Mouse (Mus musculus): ENCODE results near the gene Cemip.

The Cemip gene

DNA sequence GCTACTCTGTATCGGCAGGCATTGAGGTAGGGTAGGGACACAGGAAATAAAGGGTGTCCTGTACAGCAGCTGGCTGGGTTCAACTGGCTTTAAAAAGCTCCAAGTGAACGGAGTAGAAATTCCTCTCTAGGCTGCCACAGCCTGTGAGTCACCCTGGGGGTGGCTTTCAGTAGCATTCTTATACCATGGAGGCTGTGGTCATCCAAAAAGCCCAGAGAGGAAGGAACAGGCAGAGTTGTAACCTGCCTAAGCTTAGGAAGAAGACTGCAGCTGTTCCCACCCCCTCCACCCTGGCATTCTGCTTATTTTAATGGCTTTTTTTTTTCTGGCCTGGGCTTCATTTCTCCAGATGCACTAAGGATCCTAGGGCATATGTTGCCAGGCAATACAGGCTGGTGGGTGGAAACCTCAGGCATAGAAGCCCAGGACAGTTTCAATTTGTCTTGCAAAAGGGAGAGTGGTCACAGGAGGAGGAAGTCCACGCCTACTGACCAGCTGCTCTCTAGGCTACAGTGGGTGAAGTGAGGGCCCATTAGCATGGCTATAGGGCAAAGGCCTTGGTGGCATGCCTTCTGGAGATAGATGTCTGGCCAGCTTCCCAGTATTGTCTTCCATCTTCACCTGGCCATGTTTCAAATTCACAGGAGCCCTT is 57.1 kb downstream of the Cemip start:
- no peak for DNase-seq (ENCODE audit: extremely low spot score, low read depth, low spot score)

DNA sequence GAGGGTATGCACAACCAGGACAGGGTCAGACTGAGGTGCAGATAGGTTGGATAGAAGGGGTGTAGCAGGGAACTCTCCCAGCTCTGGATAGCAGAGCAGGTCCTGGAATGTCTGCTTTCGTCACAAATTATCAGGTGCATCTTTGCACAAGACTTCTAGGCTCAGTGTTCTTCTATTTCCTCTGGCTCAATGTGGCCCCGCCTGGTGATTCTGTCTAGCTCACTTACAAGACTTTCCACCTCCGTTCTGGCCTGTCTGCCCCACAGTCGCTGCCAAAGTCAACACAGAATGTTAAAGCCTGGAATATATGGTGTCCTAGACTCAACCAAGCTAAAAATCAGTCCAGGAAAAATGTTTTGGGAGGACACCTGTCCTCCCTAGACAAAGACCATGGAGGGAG is 57.9 kb downstream of the Cemip start:
- no peak for DNase-seq (ENCODE audit: extremely low spot score, low read depth, low spot score)

DNA sequence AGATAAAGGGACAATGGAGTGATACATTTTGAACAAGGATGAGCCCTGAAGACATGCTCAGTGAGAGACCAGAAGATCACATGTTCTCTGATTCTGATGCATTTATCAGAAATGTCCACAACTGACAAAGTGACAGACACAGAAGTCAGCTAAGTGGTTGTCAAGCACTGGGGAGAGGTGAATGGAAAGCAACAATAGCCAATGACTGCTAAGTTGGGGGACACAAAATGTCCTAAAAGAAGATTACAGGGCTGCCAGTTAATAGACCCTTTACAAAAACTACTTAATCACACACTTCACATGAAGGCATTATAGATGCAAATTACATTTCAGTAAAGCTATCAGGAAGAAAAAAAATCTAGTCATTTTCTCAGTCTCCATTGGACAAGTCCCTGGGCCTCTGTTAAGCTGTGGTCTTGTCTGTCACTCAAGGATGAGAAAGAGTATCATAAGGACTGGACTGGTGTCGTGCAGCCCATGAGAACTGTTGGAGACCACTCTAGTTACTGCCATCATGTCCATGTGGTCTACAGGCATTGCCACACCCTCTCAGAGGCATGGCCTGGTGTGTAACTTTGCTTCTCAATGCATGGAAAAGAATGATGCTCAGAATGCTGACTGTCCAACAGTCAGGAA is 59.2 kb downstream of the Cemip start:
- DNase-seq (ENCODE audit: extremely low spot score, low read depth, low spot score) = no peak

DNA sequence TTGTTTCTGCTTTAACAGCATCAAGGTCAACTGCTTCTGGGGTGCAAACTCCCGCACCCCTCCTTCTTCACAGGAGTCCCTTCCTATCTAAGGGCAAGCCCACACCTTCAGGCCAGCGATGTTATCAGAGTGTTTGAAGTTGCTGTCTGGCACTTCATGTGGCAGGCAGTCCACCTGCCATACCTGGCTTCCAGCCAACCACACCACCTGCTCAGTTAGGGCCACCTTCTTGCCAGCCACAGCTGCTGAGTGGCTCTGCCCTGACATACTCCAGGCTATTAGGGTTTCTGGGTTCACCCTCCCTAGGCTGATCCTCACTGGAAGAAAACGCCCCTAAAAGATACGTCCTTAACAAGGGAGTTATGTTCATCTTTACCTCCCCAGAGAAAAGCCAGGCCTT is 60.2 kb downstream of the Cemip start:
- no peak for DNase-seq (ENCODE audit: extremely low spot score, low read depth, low spot score)

DNA sequence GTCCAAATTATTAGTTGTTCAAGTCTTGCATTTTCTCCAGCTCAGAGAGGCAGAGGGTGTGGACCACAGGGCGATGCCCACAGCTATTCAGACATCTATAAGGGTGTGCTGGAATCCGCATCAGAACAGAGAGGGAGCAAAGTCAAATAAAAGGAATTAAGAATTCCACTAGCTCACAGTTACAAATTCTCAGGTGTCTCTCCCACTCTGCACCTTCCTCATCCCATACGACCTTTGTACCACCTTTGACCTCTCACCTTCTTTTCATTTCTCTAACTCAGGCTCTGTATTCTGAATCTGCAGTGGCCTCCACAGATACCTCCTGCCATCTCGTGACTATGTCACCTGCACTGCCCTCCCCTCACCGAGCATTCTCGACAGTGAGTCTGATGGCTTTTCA is 62.8 kb downstream of the Cemip start:
- no peak for DNase-seq (ENCODE audit: extremely low spot score, low read depth, low spot score)

DNA sequence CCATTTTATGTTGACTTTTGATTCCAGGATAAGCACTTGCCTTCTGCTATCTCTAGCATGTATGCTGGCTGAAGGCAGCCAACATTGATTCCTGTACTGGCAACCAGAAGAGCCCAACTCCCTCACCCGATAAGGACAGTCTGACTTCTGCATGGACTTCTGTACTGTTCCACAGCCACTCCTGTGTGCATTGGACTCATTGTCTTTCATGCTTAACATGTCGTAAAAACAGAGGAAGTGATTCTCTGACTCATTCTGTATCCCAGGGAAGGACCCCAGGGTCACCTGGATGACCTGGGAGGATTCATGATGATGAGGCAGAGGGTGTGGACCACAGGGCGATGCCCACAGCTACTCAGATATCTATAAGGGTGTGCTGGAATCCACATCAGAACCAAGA is 63.8 kb downstream of the Cemip start:
- DNase-seq (ENCODE audit: extremely low spot score, low read depth, low spot score) = no peak

DNA sequence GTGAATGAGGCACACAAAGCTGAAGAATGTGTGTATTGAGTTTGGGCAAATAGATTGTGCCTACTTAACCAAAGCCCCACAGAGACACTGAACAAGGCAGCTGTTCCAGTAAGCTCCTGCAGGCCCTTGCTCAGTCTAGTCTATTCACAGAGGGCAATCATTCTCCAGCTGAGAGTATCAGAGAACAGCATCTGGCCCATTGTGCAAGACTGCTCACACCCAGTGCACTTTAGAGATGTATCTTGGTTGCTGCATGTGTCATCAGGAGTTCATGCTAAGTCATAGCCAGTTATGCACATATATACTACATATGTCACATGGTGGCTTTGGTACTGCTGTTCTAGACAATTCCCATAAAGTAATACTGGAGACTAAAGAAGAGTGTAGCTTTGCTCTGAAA is 66.9 kb downstream of the Cemip start:
- DNase-seq (ENCODE audit: extremely low spot score, low read depth, low spot score) = no peak

DNA sequence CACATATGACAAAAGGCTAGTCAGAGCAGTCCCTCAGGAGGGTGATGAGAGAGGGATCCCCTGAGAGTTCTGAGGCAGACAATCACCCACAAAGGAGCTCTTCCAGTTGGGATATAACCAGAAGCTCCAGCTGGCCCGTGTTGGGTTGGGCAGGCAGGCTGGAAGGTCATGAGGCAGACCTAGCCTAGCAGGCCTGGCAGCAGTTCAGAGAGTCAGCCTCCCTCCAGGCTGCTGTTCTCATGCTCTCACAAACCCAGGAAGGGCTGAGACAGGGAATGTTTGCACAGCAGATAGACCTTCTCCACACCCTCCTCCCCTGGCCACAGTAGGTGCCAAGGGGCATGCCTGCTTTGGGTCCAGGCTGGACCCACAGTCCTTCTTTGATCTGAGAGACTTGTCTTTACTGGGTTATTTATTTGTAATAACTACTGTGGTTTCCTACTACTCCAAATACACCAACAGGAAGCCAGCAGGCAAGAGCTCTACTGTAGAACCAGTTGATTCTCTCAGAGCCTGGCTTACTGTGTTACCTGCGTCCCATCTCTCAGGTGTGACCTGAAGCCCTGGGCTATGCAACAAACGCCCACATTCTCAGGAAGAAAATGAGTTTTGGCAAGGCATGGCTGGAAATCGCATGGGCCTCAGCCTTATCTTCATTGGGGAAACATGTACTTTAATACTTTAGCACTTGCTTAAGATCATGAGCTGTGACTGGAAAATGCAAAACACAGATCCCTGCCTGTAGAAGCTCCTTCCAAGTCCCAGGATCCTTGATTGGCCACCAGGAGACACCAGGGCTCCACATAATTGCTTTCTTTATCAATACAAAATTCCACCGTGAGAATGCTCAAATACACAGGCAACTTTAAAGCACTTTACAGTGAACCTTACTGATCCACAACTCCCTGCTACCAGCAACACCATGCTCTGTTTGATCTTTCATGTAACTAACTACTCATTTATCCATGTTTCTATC is 67.7 kb downstream of the Cemip start:
- no peak for DNase-seq (ENCODE audit: extremely low spot score, low read depth, low spot score)

DNA sequence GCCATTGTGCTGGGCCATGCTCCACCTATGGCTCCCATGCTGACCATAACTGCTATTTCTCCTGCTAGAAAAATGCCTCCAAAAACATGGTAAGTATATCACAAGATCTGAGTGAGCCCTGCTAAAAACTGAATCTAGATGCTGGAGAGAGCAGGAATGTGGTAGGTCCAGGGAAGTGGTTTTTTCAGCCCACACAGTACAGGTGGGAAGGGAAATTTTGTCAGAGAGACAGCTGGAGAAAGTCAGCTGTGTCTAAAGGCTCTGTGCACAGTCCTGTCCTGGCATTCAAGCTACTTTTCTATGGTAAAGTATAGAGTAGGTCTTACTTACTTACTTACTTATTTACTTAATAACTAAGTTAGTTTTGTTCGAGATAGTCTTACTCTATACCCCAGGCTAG is 71.3 kb downstream of the Cemip start:
- DNase-seq (ENCODE audit: extremely low spot score, low read depth, low spot score) = no peak

DNA sequence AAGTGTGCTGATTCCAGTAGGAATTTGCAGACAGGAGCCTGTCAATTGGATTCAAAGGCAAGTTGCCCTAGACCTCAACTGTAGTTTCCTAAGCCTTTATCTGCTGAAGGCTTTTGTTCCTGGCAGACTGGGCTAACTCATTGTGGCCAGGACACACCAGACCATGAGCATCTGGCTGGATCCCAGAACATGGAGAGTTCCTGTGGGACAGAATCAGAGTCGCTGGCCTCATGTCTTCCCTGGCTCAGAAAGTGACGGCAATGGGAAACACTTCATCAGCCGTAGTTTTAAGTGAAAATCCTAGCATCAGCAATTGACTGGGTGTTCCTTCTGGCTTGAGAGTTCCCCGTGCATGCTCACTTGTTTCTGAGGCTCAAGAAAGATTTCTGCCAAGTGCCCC is 72.6 kb downstream of the Cemip start:
- no peak for DNase-seq (ENCODE audit: extremely low spot score, low read depth, low spot score)

DNA sequence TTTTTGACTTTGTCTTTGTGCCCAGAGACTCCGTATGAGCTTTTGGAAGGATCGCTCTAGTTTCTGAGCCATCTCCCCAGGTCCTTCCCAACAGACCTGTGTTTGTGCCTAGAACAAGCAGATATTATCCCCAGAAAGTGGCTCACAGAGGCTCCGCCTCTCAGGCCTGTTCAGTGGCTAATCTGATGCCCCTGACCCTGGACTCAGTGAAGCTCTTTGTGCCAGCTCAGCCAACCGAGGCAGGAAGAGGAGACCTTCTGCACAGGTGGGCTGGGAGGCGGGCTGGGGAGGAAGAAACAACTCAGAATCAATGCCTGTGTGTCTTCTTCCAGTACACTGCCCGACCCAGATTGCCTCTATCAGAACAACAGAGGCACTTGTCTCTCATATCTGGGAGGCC is 81.9 kb downstream of the Cemip start:
- no peak for DNase-seq (ENCODE audit: extremely low spot score, low read depth, low spot score)

DNA sequence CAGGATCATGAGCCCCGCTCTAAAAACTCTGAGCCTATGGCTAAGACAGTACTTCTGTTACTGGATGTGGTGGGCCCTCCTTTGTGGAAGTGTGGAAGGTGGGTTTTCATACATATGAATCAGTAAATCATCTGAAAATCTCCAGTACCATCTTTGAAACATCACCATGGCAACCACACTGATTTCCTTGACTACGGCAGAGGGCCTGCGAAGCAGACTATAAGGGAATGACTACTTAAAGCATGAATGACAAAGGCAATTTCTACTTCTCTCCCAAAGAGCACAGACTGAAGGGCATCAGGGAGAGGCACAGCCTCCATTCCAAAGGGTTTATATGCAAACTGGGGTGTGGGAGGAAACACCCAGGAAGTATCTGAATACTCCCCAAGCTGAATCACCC is 84.8 kb downstream of the Cemip start:
- DNase-seq (ENCODE audit: extremely low spot score, low read depth, low spot score) = no peak

DNA sequence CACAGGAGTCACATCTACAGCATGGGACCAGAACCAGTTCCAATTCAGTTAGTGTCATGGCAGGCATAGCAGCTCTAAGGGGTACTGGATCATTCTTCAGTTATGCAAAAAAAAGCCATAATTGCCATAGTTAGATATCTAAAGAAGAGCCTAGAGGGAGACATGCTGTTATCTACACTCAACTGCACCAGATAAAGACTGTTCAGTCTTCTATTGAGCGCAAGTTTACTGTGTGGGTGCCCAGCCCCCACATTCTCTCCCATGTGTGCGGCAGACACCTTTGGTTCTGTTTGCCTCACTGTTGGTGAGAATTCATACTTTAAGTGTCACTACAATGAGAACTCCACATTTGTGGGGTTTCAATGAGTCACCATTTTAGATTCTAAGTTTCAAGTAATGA is 85.6 kb downstream of the Cemip start:
- DNase-seq (ENCODE audit: extremely low spot score, low read depth, low spot score) = no peak

DNA sequence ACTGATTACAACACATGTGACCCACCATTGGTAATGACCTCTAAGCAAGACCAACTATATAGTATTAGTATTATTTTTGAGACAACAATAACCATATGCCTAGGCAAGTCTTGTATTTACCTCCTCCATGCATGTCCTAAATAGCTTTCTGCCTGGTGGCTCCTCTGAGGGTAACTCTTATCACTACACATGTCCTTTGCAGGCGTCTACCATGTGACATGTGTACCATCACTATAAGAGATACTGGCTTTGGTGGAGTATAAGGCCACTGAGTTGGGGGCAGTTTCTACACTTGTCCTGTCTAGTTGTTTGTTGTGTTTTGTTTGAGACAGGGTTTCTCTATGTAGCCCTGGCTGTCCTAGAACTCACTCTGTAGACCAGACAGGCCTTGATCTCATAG is 86.7 kb downstream of the Cemip start:
- no peak for DNase-seq (ENCODE audit: extremely low spot score, low read depth, low spot score)

DNA sequence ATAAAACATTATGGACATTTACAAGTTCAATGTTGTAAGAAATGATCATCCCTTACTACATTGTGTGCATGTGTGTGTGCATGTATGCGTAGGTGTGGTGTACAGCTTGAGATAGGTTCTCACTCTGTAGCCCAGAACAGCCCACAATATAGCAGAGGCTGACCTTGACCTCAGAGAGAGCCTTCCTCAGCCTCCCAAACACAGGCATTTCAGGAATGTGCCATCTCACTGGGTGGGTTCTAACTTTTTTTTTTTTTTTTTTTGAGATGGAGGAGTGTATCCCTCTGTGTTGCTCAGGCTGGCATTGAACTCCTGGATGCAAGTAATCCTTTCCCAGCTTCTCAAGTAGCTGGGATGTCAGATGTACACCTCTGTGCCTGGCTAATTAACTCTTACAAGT is 92.0 kb downstream of the Cemip start:
- no peak for DNase-seq (ENCODE audit: extremely low spot score, low read depth, low spot score)

DNA sequence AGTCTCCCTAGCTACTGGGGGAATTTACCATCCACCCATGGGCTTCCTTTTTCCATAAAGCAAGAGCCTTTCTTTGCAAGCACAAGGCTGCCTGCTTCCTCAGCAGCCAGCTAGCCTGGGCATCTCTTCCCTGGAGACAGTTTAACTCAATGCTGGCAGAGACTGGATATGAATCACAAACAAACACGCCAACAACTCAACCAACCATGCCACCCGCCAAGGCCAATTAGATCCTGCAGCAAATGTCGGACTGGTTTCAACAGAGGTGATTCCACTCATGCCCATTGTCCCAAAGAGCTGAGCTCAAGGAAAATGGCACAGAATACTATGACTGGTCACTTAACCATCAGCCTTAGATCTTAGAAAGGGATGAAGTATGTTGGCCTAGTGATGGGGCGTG is 97.0 kb downstream of the Cemip start:
- no peak for DNase-seq (ENCODE audit: extremely low spot score, low read depth, low spot score)

DNA sequence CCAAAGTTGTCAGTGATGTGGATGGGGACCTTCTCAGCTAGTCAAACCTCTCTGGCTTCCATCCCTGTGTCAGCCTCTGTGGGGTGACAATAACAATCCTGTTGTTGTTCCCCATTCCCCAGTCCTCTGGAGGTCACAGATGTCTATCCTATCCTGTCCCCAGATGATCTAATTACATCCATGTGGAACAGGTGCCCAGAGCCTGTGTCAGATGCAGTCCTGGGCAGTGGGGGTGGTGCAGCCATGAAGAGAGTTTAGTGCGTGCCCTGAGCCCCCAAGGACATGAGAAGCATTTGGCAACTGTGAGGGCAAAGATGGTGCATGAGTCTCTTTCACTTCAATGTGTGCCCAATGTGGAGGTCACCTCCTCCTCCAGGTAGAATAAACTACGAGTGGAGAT is 100.6 kb downstream of the Cemip start:
- no peak for DNase-seq (ENCODE audit: extremely low spot score, low read depth, low spot score)

DNA sequence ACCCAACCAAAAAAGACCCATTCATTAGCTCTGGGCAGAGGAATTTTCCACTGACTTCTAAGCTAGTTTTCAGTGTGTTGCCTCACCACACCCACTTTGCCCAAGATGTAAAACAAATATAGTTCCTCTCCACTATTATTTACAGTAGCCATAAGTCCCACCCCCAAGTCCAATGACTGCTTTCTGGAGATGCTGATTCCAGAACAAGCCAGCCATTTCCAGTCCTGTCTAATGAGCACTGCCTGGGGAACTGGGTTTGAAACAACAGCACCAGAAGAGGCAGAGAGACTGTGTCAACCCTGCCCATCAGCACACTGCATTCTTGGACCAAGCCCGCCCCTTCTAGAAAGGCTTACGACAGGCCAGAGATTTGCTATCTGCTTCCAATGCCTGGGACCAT is 103.7 kb downstream of the Cemip start:
- no peak for DNase-seq (ENCODE audit: extremely low spot score, low read depth, low spot score)

DNA sequence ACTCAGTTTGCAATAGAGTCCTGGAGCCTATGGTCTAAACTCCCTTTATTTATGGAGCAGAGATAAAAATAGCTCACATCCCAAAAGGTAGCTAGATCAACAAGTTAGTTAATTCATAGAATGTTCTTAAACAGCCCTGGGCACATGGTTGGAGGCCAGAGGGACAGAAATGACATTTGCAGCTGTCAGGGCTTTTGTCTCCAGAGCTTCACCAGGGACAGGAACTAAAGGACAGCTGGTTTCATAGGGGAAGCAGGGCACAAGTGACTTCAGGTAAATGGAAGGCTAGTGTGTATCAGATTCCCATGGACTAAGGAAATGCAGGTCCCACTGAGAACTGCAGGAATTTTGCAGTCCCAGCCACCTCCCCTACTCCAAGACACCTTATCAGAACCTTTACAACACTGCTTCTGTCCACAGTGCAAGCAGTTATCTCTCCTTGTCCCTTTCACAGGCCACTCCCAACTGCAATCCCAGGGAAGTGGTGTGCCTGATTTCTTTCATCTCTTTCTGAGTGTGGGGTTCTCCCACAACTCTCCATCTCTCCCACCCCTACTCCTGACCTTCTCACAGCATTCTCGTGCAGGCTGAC is 107.3 kb downstream of the Cemip start:
- no peak for DNase-seq (ENCODE audit: extremely low spot score, low read depth, low spot score)

DNA sequence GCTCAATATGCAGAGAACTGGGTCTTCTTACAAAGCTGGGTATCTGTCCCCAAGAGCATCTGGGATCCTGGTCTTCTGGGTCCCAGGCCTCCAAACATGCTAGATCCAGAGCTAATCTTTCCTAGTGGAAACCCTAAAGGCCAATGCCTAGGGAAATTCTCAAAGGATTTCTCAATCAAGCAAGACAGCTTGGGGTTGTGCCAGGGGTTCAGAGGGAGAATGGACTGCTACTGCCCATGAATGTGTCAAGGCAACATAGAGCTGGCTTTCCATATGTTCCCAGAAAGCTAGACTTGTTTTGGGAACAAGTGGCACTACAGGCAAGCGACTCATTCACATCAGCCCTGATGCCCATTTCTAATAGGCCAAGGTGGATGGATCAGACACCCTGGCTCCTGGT is 107.9 kb downstream of the Cemip start:
- DNase-seq (ENCODE audit: extremely low spot score, low read depth, low spot score) = no peak

DNA sequence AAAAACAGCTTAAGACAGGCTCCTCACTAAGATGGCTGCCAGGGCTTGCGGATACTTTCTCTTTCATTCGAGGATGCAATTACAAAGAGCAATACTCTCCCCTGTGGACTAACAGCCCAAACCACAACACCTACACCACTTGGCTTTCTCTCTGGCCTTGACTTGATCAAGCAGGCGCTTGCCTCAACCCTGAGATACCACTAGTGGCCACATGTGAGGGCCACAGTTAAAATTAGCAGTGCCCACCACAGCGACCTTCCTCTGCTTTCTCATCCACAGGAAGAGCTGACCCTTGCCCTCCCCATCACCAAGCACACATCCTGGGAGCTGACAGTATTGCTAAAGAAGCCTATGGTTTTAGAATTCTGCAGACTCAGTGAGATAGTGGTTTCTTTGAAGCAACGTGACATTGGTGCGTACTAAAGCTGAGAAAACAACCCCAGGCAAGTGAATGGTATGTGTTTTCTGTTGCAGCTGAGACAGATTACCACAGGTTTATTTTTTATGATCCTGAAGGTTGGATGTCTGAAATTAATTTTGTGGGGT is 109.8 kb downstream of the Cemip start:
- DNase-seq (ENCODE audit: extremely low spot score, low read depth, low spot score) = no peak

Measured in hindlimb bud, embryonic 11.5 days (tissue).